In genomic region chr5:36829913-36830879, GRCm38 (mm10) we compare ENCODE assay signal across 8 mouse cellular contexts. TPM values are rescaled to one million over a fixed set of nuclear protein-coding genes. Genes with fewer than 3 reads are reported as not detected.
DNase-seq lines count a peak whose midpoint lies in the region; ATAC-seq and TF ChIP-seq lines count a peak whose summit lies in the region.

TSS of gene Man2b2 (minus strand) at chr5:36830653.

- H3K9ac ChIP-seq in hindbrain, postnatal 0 days (replicated peaks; ENCODE audit: low read length) = peak within 1 kb of the TSS; percentile 56

- H3K4me2 ChIP-seq in hindbrain, postnatal 0 days (ENCODE audit: low read depth, low read length) = peak within 1 kb of the TSS; percentile 89

- peak within 1 kb of the TSS; percentile 95 for H3K4me3 ChIP-seq in gastrocnemius, adult 2 months
- peak within 1 kb of the TSS; percentile 55 for H3K4me3 ChIP-seq in hindbrain, postnatal 0 days (ENCODE audit: low read length)
- H3K4me3 ChIP-seq in left cerebral cortex, adult 2 months = peak within 1 kb of the TSS; percentile 83

- no peaks in the 10 kb centered on the region for H3K9me3 ChIP-seq in hindbrain, postnatal 0 days (ENCODE audit: low read length)

- H3K36me3 ChIP-seq in hindbrain, postnatal 0 days (ENCODE audit: insufficient read depth, low read length) = peaks cover 3% of the 10 kb centered on the region; the same call in 1 of the 2 replicates

- intact Hi-C loops in gastrocnemius, adult 2 months (cut with DNase I) = loop anchor here (10.0 kb wide), 2 partner anchors 125 to 165 kb away; no protein-coding TSS in a partner anchor
- intact Hi-C loops in left cerebral cortex, adult 2 months (cut with DNase I) = no loop called here

- H3K27ac ChIP-seq in gastrocnemius, adult 2 months = peak within 1 kb of the TSS; percentile 85
- H3K27ac ChIP-seq in hindbrain, postnatal 0 days = 0 out of 2 replicates have a peak within 1 kb of the TSS, but pooled peaks have one; percentile 32
- peak within 1 kb of the TSS; percentile 70; the same call in 1 of the 2 replicates for H3K27ac ChIP-seq in left cerebral cortex, adult 2 months

- H3K27me3 ChIP-seq in hindbrain, postnatal 0 days (ENCODE audit: insufficient read depth, low read length) = no peaks in the 10 kb centered on the region

- WGBS in hindbrain, postnatal 0 days = 4% methylated on average over 46 of the region's 46 CpGs

- H3K4me1 ChIP-seq in hindbrain, postnatal 0 days (ENCODE audit: insufficient read depth, low read length) = peaks cover 8% of the 10 kb centered on the region; the same call in 1 of the 2 replicates

- no peak; the same call in 1 of the 2 replicates for TF ChIP-seq CTCF in gastrocnemius, adult 2 months (IDR thresholded peaks at IDR 0.05)
- TF ChIP-seq CTCF in hindbrain, postnatal 0 days (IDR thresholded peaks at IDR 0.05; ENCODE audit: low read depth) = peak; percentile 95
- TF ChIP-seq CTCF in left cerebral cortex, adult 2 months (IDR thresholded peaks at IDR 0.05) = peak; percentile 100

- ATAC-seq in hindbrain, postnatal 0 days = peak; percentile 93
- peak; percentile 97 for ATAC-seq in megakaryocyte, adult 5-6 weeks (ENCODE audit: poor library complexity, severe bottlenecking)

- DNase-seq in T-cell, adult 2 months (ENCODE audit: low spot score) = peak; percentile 89
- peak; percentile 96 to 99 for DNase-seq in cerebellum, postnatal 4 days (ENCODE audit: low spot score in 2 of 2)
- DNase-seq in gastrocnemius, adult 2 months = peak; percentile 93
- DNase-seq in hindbrain, postnatal 0 days (ENCODE audit: low spot score) = peak; percentile 94
- DNase-seq in left cerebral cortex, adult 2 months (ENCODE audit: extremely low spot score in 1 of 2, low spot score in 2 of 2) = peak; percentile 86 to 90
- peak; percentile 90 to 91 for DNase-seq in right cerebral cortex, adult 2 months (ENCODE audit: low spot score in 2 of 2)
- peak; percentile 92 for DNase-seq in urinary bladder, postnatal 14 days (ENCODE audit: low spot score)

RNA-seq across cellular contexts. Expression of gene Man2b2, which starts in this region (rescaled TPM):
- 1 to 10 TPM; 4.7 to 6.2 TPM for total RNA-seq in gastrocnemius, adult 2 months (2021)
- 30.0 and 30.2 TPM in 2 replicates for total RNA-seq in hindbrain, postnatal 0 days (2014; rRNA removed)
- 16.0 and 17.9 TPM in 2 replicates for polyA plus RNA-seq in hindbrain, postnatal 0 days (2015; fragmentation: Nextera tagmentation; extraction: Ambion mirVana)
- total RNA-seq in left cerebral cortex, adult 2 months (2021) = 10 to 100 TPM; 25.3 to 25.8 TPM
- 29.5 and 42.3 TPM in 2 replicates for total RNA-seq in megakaryocyte, adult 5-6 weeks (2015)
- 19.7 and 23.9 TPM in 2 replicates for total RNA-seq in megakaryocyte, adult 5-6 weeks (2017)

Comparison
In these comparisons a context has a peak if more than half of its experiments do, and no peak if none do; other contexts are left out.
1. Peak in every context shown above with its lines: DNase-seq, ATAC-seq, H3K4me3 ChIP-seq and H3K27ac ChIP-seq.
2. H3K27ac ChIP-seq: peak in every context shown above with its lines; median percentile 85 in gastrocnemius, adult 2 months; 70 in left cerebral cortex, adult 2 months; 32 in hindbrain, postnatal 0 days.